Mouse (Mus musculus): ENCODE data around the gene Defb45. TPM values are rescaled to one million over a fixed set of nuclear protein-coding genes. Genes with fewer than 3 reads are reported as not detected.

Gene Defb45
- polyA plus RNA-seq, 1 experiment from 2014 or later: not detected

DNA sequence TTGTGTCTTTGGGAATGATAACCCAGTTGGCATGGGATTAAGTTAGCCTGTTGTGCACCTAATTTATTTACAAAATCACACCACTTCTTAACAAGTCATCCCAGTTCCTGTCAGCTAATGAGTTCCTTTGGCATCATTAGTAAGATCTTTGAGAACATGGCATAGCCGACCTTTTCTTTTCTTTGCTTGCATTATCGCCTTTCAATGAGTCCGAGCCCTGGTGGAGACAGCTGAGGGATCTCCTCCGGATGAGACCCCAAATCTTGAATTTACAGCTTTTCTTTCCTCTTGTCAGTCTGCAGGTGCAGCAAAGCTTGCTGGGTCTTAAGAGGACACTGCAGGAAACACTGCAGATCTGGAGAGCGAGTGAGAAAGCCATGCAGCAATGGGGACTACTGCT, 30.2 kb downstream of the Defb45 start, which contains the start of gene Gm17416:
Gene Gm17416 (plus strand): TSS at position 301 of the 400 bp plus-strand sequence.
- Histone ChIP-seq H3K27me3 (replicated peaks) (no peaks in the 10 kb centered on the region), H3K9ac (no peak within 1 kb of the TSS), H3K4me2 (no peak within 1 kb of the TSS), H3K27ac (no peak within 1 kb of the TSS), H3K4me1 (no peaks in the 10 kb centered on the region), H3K4me3 (replicated peaks) (no peak within 1 kb of the TSS), H3K36me3 (no peaks in the 10 kb centered on the region), H3K9me3 (no peaks in the 10 kb centered on the region)
- no peak for ATAC-seq (ENCODE audit: insufficient read depth, low FRiP score, low read depth)
- 88% methylated on average over 5 of the region's 5 CpGs for WGBS

DNA sequence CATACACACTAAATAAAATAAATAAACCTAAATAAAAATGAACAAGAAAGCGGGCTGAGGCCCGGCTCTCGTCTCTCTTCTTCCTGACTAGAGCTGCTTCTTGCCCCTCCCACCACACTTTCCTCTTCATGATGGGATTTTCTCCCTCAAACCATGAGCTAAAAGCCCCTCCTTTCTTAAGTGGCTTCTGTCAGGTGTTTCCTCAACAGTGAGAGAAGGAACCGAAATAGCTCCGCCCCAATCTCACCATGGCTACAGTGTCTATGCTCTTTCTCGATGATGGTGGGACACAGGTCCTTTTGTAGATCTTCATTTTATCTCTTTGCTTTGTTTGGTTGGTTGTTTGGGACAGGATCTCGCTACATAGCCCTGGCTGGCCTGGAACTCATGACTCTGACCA, 42.5 kb downstream of the Defb45 start:
- WGBS: 83% methylated on average over 7 of the region's 7 CpGs
- no peak for ATAC-seq (ENCODE audit: insufficient read depth, low FRiP score, low read depth)
- Histone ChIP-seq H3K4me2 (no peak overlapping the region), H3K9me3 (no peaks in the 10 kb centered on the region), H3K27me3 (replicated peaks) (no peaks in the 10 kb centered on the region), H3K4me3 (replicated peaks) (no peak overlapping the region), H3K27ac (no peak overlapping the region), H3K4me1 (no peaks in the 10 kb centered on the region), H3K36me3 (no peaks in the 10 kb centered on the region), H3K9ac (no peak overlapping the region)

DNA sequence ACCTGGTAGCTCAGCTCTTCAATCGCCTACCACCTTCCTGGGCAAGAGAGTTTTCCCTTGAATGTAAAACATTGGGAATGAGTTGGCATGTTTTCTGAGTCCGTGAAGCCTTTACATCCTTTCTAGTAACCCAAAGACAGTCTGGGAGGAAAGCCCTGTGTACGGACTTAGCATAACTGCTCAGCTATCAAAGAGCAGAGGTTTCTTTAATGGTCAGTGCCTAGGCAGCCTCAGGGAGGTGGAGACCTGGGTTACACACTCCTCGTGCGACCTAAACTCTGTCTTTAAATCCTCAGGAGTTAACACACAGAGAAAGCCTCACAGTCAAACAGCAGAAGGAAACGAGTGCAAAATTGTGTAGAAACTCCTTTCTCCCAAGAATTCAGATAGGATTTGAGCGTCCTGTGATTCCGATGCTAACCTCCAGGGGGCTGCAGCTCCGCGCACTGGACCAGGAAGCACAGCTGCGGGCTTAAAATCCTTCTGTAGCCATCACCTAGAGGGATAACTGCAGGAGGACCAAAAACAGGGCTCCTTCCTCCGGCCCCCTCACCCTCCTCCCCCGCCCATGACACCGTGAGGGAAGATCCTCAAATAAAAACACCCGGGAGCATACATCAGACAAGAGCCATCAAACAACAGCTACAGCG, 45.3 kb downstream of the Defb45 start:
- ATAC-seq (ENCODE audit: insufficient read depth, low FRiP score, low read depth): no peak
- Histone ChIP-seq H3K4me2 (peak overlapping the region; percentile 45), H3K4me1 (no peaks in the 10 kb centered on the region), H3K27me3 (replicated peaks) (no peaks in the 10 kb centered on the region), H3K9ac (no peak overlapping the region), H3K9me3 (no peaks in the 10 kb centered on the region), H3K4me3 (replicated peaks) (no peak overlapping the region), H3K27ac (no peak overlapping the region), H3K36me3 (no peaks in the 10 kb centered on the region)
- 9% methylated on average over 16 of the region's 16 CpGs for WGBS

DNA sequence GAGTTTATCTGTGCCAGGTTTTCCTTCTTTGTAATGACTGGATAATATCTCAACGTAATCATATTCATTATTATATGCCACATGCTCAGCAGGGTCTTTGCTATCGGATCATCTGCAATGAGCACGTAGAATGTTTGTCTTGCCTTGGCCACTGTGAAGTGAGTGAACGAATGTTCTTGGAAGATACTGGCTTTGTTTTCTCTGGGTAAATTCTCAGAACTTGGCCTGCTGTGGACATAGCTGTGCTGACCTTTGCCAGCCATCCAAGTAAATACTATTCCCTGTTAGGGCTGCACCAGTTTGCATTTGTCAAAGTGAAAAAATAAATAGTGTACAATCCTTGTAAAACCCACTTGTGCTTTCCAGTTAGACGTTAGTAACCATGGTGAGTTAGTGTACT, 51.1 kb downstream of the Defb45 start:
- 45% methylated on average over 5 of the region's 5 CpGs for WGBS
- H3K9me3 ChIP-seq: no peaks in the 10 kb centered on the region
- no peak overlapping the region for H3K4me3 ChIP-seq (replicated peaks)
- no peaks in the 10 kb centered on the region for H3K36me3 ChIP-seq
- no peak overlapping the region for H3K4me2 ChIP-seq
- ATAC-seq (ENCODE audit: insufficient read depth, low FRiP score, low read depth): no peak
- no peak overlapping the region for H3K9ac ChIP-seq
- no peaks in the 10 kb centered on the region for H3K4me1 ChIP-seq
- H3K27me3 ChIP-seq (replicated peaks): no peaks in the 10 kb centered on the region
- no peak overlapping the region for H3K27ac ChIP-seq

DNA sequence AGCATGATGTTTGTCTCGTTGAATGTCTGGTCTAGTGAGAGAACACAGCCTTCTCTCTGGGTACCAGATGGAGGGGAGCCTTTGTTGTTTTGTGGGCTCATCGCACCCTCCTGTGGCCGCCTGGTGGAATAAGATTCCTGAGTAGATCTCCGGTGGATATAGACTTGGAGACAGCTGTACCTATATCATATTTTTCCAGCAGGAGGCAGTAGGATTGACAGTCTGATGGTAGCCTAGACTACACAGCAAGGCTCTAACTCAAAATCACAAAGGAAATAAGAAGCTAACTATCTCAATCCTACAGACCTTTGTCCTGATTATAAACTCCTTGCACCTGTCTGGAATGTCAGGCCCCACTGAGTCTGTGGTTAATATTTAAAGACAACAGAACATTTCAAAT, 54.5 kb downstream of the Defb45 start:
- H3K36me3 ChIP-seq: no peaks in the 10 kb centered on the region
- H3K4me2 ChIP-seq: no peak overlapping the region
- H3K9ac ChIP-seq: no peak overlapping the region
- no peaks in the 10 kb centered on the region for H3K4me1 ChIP-seq
- no peak for ATAC-seq (ENCODE audit: insufficient read depth, low FRiP score, low read depth)
- 14% methylated on average over 4 of the region's 4 CpGs for WGBS
- H3K27me3 ChIP-seq (replicated peaks): no peaks in the 10 kb centered on the region
- no peak overlapping the region for H3K4me3 ChIP-seq (replicated peaks)
- H3K9me3 ChIP-seq: no peaks in the 10 kb centered on the region
- no peak overlapping the region for H3K27ac ChIP-seq

DNA sequence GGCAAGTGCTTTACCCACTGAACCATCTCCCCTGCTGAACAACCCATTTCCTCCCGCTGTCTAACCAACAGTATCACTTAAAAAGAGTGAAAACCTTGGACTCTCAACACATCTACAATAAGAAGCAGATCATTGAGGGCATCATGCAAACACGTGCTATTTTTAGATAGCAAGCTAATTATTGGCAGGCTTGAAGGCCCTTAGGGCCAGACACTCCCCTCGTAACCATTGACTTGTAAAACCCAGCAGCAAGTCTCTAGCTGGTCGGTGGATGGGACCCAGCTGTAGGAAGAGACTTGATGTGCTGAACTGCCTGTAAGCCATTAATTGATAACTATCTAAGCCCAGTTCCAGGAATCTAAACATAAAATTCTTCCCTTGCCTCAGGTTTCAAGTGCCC, 55.7 kb downstream of the Defb45 start:
- Histone ChIP-seq H3K9ac (no peak overlapping the region), H3K36me3 (no peaks in the 10 kb centered on the region), H3K27ac (no peak overlapping the region), H3K4me3 (replicated peaks) (no peak overlapping the region), H3K9me3 (no peaks in the 10 kb centered on the region), H3K27me3 (replicated peaks) (no peaks in the 10 kb centered on the region), H3K4me1 (no peaks in the 10 kb centered on the region), H3K4me2 (no peak overlapping the region)
- WGBS: 64% methylated on average over 4 of the region's 4 CpGs
- ATAC-seq (ENCODE audit: insufficient read depth, low FRiP score, low read depth): no peak

Other genes with a start within 250 kb of the Defb45 start
- 2.0 and 2.3 TPM in 2 replicates for gene Nrsn2, start 222.8 kb downstream of the Defb45 start, polyA plus RNA-seq (2015; fragmentation: Nextera tagmentation; extraction: Ambion mirVana)
- 7.2 and 8.0 TPM in 2 replicates for gene Sox12, start 201.3 kb downstream of the Defb45 start, polyA plus RNA-seq (2015; fragmentation: Nextera tagmentation; extraction: Ambion mirVana)
- 40.0 and 40.1 TPM in 2 replicates for gene Zcchc3, start 184.4 kb downstream of the Defb45 start, polyA plus RNA-seq (2015; fragmentation: Nextera tagmentation; extraction: Ambion mirVana)
- 0.52 and 0.85 TPM in 2 replicates for gene 6820408C15Rik, start 183.8 kb downstream of the Defb45 start, polyA plus RNA-seq (2015; fragmentation: Nextera tagmentation; extraction: Ambion mirVana)
- not detected in 2 replicates for gene Defb23, start 134.8 kb downstream of the Defb45 start, polyA plus RNA-seq (2015; fragmentation: Nextera tagmentation; extraction: Ambion mirVana)
- not detected in 2 replicates for gene Defb20, start 122.3 kb downstream of the Defb45 start, polyA plus RNA-seq (2015; fragmentation: Nextera tagmentation; extraction: Ambion mirVana)
- not detected in 2 replicates for gene Defb22, start 109.3 kb downstream of the Defb45 start, polyA plus RNA-seq (2015; fragmentation: Nextera tagmentation; extraction: Ambion mirVana)
- gene Defb26, start 87.7 kb downstream of the Defb45 start, polyA plus RNA-seq (2015; fragmentation: Nextera tagmentation; extraction: Ambion mirVana): not detected in 2 replicates
- not detected in 2 replicates for gene Defb28, start 81.1 kb downstream of the Defb45 start, polyA plus RNA-seq (2015; fragmentation: Nextera tagmentation; extraction: Ambion mirVana)
- not detected in 2 replicates for gene Defb29, start 59.3 kb downstream of the Defb45 start, polyA plus RNA-seq (2015; fragmentation: Nextera tagmentation; extraction: Ambion mirVana)
- not detected in 2 replicates for gene Gm17416, start 30.1 kb downstream of the Defb45 start, polyA plus RNA-seq (2015; fragmentation: Nextera tagmentation; extraction: Ambion mirVana)
- not detected in 2 replicates for gene Defb21, start 26.7 kb downstream of the Defb45 start, polyA plus RNA-seq (2015; fragmentation: Nextera tagmentation; extraction: Ambion mirVana)
- not detected in 2 replicates for gene Defb19, start 19.1 kb downstream of the Defb45 start, polyA plus RNA-seq (2015; fragmentation: Nextera tagmentation; extraction: Ambion mirVana)
- not detected in 2 replicates for gene Defb36, start 4.9 kb upstream of the Defb45 start, polyA plus RNA-seq (2015; fragmentation: Nextera tagmentation; extraction: Ambion mirVana)
- gene Defb25, start 23.7 kb upstream of the Defb45 start, polyA plus RNA-seq (2015; fragmentation: Nextera tagmentation; extraction: Ambion mirVana): 1.2 and 1.6 TPM in 2 replicates
- gene Rem1, start 27.6 kb upstream of the Defb45 start, polyA plus RNA-seq (2015; fragmentation: Nextera tagmentation; extraction: Ambion mirVana): 19.1 and 22.7 TPM in 2 replicates
- gene H13, start 70.1 kb upstream of the Defb45 start, polyA plus RNA-seq (2015; fragmentation: Nextera tagmentation; extraction: Ambion mirVana): 122 and 135 TPM in 2 replicates
- 23.1 and 26.7 TPM in 2 replicates for gene Mcts2, start 87.6 kb upstream of the Defb45 start, polyA plus RNA-seq (2015; fragmentation: Nextera tagmentation; extraction: Ambion mirVana)
- gene Id1, start 136.9 kb upstream of the Defb45 start, polyA plus RNA-seq (2015; fragmentation: Nextera tagmentation; extraction: Ambion mirVana): 117 and 138 TPM in 2 replicates
- 19.0 and 19.5 TPM in 2 replicates for gene Cox4i2, start 154.8 kb upstream of the Defb45 start, polyA plus RNA-seq (2015; fragmentation: Nextera tagmentation; extraction: Ambion mirVana)
- 69.8 and 75.7 TPM in 2 replicates for gene Bcl2l1, start 232.3 kb upstream of the Defb45 start, polyA plus RNA-seq (2015; fragmentation: Nextera tagmentation; extraction: Ambion mirVana)
- gene Tpx2, start 248.6 kb upstream of the Defb45 start, polyA plus RNA-seq (2015; fragmentation: Nextera tagmentation; extraction: Ambion mirVana): 66.5 TPM in 2 replicates

All from stomach, embryonic 15.5 days (tissue).